Mouse (Mus musculus) left cerebral cortex, postnatal 25 days (tissue): ENCODE data around the gene Dhps. TPM values are rescaled to one million over a fixed set of nuclear protein-coding genes. Genes with fewer than 3 reads are reported as not detected.
"Not testable (repeated sequence)": the region's sequence is repeated elsewhere in the genome, so short reads cannot be mapped to it uniquely, and the experiment has no call there.

Experiments
- DNase-seq, 2 experiments: peaks; one replicate each; pipeline ENCODE4 v3.0.0; 2022; ENCODE audit warnings: low spot score in 2 of 2, mixed read lengths in 1 of 2
- intact Hi-C: fragments of 180-260 bp; cut with DNase I; formaldehyde crosslinking; loops from one replicate; pipeline ENCODE4 v1.15.1; 2025
- microRNA-seq, 2 experiments: library from miRNA; unstranded; fragments of <30 nt; microRNA quantifications; one replicate each; pipeline ENCODE4 v1.2.0; 2022
- total RNA-seq, 2 experiments: library from RNA; stranded (reverse); gene quantifications; 2 replicates each; pipeline ENCODE4 v1.2.3; 2021

The Dhps gene
- total RNA-seq, 2 experiments from 2014 or later = 54.3 to 64.3 TPM

GRCm38 (mm10) chr8:85086238-85086637 lies 14.7 kb downstream of the Dhps start:
- intact Hi-C loops = no loop called here
- DNase-seq = no peak

GRCm38 (mm10) chr8:85088771-85089170 lies 17.2 kb downstream of the Dhps start:
- no peak for DNase-seq
- intact Hi-C loops = no loop called here

- intact Hi-C loops = no loop called here
- no peak for DNase-seq
These were observed 19.3 kb downstream of the Dhps start for GRCm38 (mm10) chr8:85090856-85091255.

GRCm38 (mm10) chr8:85091526-85092090 lies 20.1 kb downstream of the Dhps start:
- DNase-seq = no peak
- intact Hi-C loops = no loop called here

GRCm38 (mm10) chr8:85095051-85095450 lies 23.5 kb downstream of the Dhps start:
- DNase-seq = no peak
- intact Hi-C loops = no loop called here

GRCm38 (mm10) chr8:85095566-85095965 lies 24.0 kb downstream of the Dhps start:
- intact Hi-C loops = no loop called here
- DNase-seq = no peak

GRCm38 (mm10) chr8:85096196-85096595 lies 24.6 kb downstream of the Dhps start:
- intact Hi-C loops = no loop called here
- DNase-seq = no peak

DNA sequence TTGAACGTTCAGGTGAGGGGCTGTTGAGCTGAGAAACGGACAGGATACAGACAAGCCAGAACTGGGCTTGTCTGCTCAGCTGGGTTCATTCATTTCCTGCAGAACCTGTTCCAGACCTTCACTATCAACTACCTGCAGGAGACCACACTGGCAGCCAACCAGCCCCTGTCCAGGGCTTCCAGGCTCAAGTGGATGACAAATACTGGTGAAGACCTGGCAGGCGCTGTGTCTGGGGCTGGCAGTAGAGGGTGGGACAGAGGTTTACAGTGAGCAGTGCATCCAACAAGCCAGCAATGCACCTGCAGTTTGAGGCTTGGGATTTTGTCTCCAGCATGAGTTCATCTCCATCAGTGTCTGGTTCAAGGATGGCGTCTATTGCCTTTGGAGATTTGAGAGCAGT lies 25.3 kb downstream of the Dhps start:
- intact Hi-C loops = no loop called here
- no peak for DNase-seq

- DNase-seq = no peak
- intact Hi-C loops = no loop called here
These were observed 28.6 kb downstream of the Dhps start for GRCm38 (mm10) chr8:85100076-85100665.

DNA sequence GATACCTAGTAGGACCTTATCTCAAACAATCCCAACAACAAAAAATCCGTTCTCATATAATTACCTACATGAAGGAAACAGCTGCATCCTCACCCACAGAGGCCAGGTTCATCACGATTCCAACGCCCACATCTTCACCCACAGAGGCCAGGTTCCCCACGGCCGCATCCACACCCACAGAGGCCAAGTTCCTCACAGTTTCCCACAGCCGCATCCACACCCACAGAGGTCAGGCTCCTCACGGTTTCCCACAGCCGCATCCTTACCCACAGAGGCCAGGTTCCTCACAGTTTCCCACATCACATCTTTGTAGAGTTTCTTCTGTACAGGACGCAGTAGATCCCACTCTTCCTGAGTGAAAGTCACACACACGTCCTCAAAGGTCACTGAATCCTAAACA lies 41.7 kb downstream of the Dhps start:
- DNase-seq = no peak
- intact Hi-C loops = no loop called here

DNA sequence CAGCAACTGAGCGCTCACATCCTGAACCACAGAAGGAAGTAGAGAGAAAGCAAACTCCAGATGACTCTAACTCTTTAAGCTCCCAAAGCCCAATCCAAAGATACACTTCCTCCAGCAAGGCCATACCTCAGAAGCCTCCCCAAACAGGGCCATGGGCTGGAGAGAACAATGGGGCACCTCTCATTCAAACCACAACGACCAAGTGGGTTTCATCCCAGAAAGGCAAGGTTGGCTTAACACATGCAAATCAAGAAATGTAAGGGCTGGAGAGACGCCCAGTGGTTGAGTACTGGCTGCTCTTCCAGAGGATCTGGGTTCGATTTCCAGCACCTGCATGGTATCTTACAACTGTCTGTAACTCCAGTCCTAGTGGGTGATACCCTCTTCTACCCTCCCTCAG lies 43.9 kb downstream of the Dhps start:
- no peak for DNase-seq
- intact Hi-C loops = no loop called here

DNA sequence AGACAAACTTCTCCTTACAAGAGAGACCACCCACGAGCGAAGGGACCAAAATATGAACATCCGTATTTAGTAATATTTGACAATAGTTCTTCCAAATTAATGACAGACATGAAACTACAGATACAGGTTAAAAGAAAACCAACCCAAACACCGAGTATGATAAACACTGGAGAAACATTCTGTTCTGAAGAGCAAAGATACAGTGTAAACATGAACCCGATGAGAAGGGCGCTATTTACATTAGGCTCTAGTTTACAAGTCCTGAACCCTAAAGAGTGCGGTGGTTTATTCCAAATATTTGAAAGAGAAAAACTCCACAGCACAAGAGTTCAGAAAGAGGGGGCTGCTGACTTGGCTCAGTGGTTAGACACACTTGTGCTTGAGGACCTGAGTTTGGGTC lies 45.4 kb downstream of the Dhps start:
- DNase-seq = no peak
- intact Hi-C loops = no loop called here

- intact Hi-C loops = no loop called here
- DNase-seq = peak; percentile 81 to 92
These were observed 47.8 kb downstream of the Dhps start for GRCm38 (mm10) chr8:85119052-85119981.

GRCm38 (mm10) chr8:85120251-85120650 lies 48.7 kb downstream of the Dhps start:
- DNase-seq, intact Hi-C loops: not testable (repeated sequence)

DNA sequence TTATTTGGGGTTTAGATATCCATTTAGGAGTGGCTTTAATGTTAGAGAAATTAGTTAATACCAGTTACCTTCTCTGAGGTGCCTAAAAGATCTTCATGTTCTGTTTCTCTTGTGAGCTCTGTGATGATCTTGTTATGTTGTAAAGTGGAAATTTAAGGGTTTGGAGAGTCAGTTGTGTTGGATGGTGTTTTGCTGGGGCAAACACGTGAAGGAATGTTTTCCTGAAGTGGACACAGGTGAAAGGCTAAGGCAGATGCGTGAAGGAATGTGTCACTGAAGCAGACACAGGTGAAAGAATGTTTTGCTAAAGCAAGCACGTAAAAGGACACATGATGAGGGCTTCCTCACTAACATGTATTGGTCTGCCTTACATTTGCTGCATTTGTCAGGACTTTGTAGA lies 51.4 kb downstream of the Dhps start, which contains the start of gene Zfp791:
TSS of gene Zfp791 (minus strand) at position 101 of the 400 bp plus-strand sequence.
- no peak for DNase-seq
- intact Hi-C loops = no loop called here

GRCm38 (mm10) chr8:85123691-85124090 lies 52.1 kb downstream of the Dhps start:
- intact Hi-C loops = no loop called here
- no peak for DNase-seq

Small RNAs within 50 kb of the gene (microRNA-seq; reads per million reads assigned to microRNA genes)
- gene Gm23388 (0 reads per million in 2 experiments), gene Mir7070 (5.2 to 7.7 reads per million in 2 experiments)

Other genes with a start within 250 kb of the Dhps start
- gene Dand5, start 248.9 kb upstream of the Dhps start, total RNA-seq = 1 to 10 TPM; 8.3 to 9.5 TPM
- 10 to 100 TPM; 23.4 to 24.7 TPM for gene Gadd45gip1, start 240.2 kb upstream of the Dhps start, total RNA-seq
- 10 to 100 TPM; 67.8 to 73.7 TPM for gene Rad23a, start 231.1 kb upstream of the Dhps start, total RNA-seq
- 100 to 1,000 TPM; 562 to 564 TPM for gene Calr, start 224.8 kb upstream of the Dhps start, total RNA-seq
- 10 to 100 TPM; 42.5 to 46.0 TPM for gene Farsa, start 214.8 kb upstream of the Dhps start, total RNA-seq
- gene Syce2, start 199.6 kb upstream of the Dhps start, total RNA-seq = 1 to 10 TPM; 6.4 to 6.5 TPM
- gene Gcdh, start 177.8 kb upstream of the Dhps start, total RNA-seq = 10 to 100 TPM; 31.3 to 38.3 TPM
- not detected for gene Klf1, start 169.8 kb upstream of the Dhps start, total RNA-seq
- gene Dnase2a, start 163.2 kb upstream of the Dhps start, total RNA-seq = 1 to 10 TPM; 3.5 to 4.0 TPM
- gene Mast1, start 134.4 kb upstream of the Dhps start, total RNA-seq = 10 to 100 TPM; 85.7 to 90.3 TPM
- gene Rtbdn, start 124.8 kb upstream of the Dhps start, total RNA-seq = 1 to 10 TPM in 1 of 2 experiments, under 1 TPM in 1; 0.71 to 1.1 TPM
- 1 to 10 TPM in 1 of 2 experiments, not detected in 1; 3.5 TPM for gene Gm49661, start 102.3 kb upstream of the Dhps start, total RNA-seq
- 100 to 1,000 TPM; 340 to 356 TPM for gene Prdx2, start 102.2 kb upstream of the Dhps start, total RNA-seq
- 10 to 100 TPM; 40.7 to 42.2 TPM for gene Rnaseh2a, start 102.0 kb upstream of the Dhps start, total RNA-seq
- gene Junb, start 93.0 kb upstream of the Dhps start, total RNA-seq = 10 to 100 TPM; 73.3 to 85.1 TPM
- gene Hook2, start 81.2 kb upstream of the Dhps start, total RNA-seq = 1 to 10 TPM; 7.2 to 8.5 TPM
- not detected for gene Best2, start 57.2 kb upstream of the Dhps start, total RNA-seq
- 100 to 1,000 TPM; 118 to 122 TPM for gene Asna1, start 46.5 kb upstream of the Dhps start, total RNA-seq
- 100 to 1,000 TPM; 115 to 129 TPM for gene Trir, start 44.9 kb upstream of the Dhps start, total RNA-seq
- gene Tnpo2, start 34.8 kb upstream of the Dhps start, total RNA-seq = 100 to 1,000 TPM; 155 to 175 TPM
- gene Fbxw9, start 11.7 kb upstream of the Dhps start, total RNA-seq = 10 to 100 TPM; 23.9 to 24.0 TPM
- 1 to 10 TPM in 1 of 2 experiments, not detected in 1; 1.4 TPM for gene Gm5741, start 3.8 kb upstream of the Dhps start, total RNA-seq
- 10 to 100 TPM; 49.8 to 54.5 TPM for gene Wdr83os, start 9.0 kb downstream of the Dhps start, total RNA-seq
- gene Wdr83, start 9.5 kb downstream of the Dhps start, total RNA-seq = 10 to 100 TPM; 24.2 to 26.3 TPM
- 10 to 100 TPM; 38.8 to 39.3 TPM for gene Man2b1, start 11.5 kb downstream of the Dhps start, total RNA-seq
- gene Zfp791, start 51.3 kb downstream of the Dhps start, total RNA-seq = 1 to 10 TPM; 6.9 to 7.7 TPM
- not detected for gene Cks1brt, start 80.2 kb downstream of the Dhps start, total RNA-seq
- gene Olfr371, start 154.2 kb downstream of the Dhps start, total RNA-seq = not detected
- 10 to 100 TPM; 27.1 to 31.9 TPM for gene Orc6, start 227.9 kb downstream of the Dhps start, total RNA-seq
- 100 to 1,000 TPM; 137 to 143 TPM for gene Vps35, start 228.0 kb downstream of the Dhps start, total RNA-seq